Mouse (Mus musculus): ENCODE results near the gene Hipk4. TPM values are rescaled to one million over a fixed set of nuclear protein-coding genes. Genes with fewer than 3 reads are reported as not detected.
"Not testable (repeated sequence)": the region's sequence is repeated elsewhere in the genome, so short reads cannot be mapped to it uniquely, and the experiment has no call there.

Gene Hipk4
- polyA plus RNA-seq, 1 experiment from 2014 or later: 0.87 TPM

DNA sequence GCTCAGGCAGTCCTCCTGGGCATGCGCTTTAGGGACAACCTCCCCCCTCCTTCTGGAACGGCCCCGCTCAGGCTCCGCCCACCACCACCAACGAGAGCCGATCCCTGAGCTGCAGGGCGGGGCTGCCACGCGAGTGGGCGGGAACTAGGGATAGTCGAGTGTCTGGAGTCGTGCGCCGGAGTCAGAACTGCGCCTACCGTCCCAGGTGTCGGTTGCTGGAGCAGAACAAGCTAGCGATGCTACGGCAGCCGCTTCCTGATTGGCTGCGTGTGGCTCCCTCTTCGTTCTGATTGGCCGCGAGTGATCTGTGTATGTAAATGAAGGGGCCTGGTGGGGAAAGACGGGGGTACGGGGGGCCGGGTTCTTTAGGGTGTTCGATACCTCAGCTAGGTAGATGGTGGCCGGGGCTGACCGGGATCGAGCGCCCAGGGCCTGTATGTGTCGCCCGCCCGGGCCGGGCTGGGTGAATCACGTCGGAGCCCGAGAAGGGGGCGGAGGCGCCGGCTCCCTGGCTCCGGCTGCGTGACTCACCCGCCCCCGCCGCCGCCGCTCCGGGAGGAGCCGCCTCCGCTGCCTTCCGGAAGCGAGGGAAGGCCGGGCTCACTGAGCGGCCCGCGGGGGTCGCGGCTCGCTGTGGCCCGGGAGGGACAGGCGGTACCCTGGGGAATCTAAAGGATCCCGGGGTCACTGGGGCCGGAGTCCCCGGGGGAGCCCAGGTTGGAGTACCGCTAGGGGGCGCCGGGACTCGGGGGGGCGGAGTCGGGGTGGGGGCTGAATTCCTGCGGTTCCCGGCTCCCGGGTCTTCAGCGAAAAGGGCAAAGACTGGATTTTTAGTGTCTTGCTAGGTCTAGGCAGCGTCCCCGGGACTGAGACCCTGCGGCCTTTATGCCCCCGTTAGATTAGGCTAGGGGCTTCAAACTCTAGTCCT lies 36.0 kb upstream of the Hipk4 start, which contains the start of gene Sertad1:
Gene Sertad1, plus strand, starts transcription at position 141 of the 928 bp plus-strand sequence.
- Histone ChIP-seq H3K4me1 (peaks cover 35% of the 10 kb centered on the region), H3K36me3 (peaks cover 9% of the 10 kb centered on the region), H3K4me2 (replicated peaks) (peak within 1 kb of the TSS; percentile 78), H3K27me3 (no peaks in the 10 kb centered on the region), H3K9ac (peak within 1 kb of the TSS; percentile 81), H3K27ac (peak within 1 kb of the TSS; percentile 98), H3K4me3 (peak within 1 kb of the TSS; percentile 73), H3K9me3 (no peaks in the 10 kb centered on the region)
- WGBS: under 1% methylated on average over 63 of the region's 80 CpGs
- peak; percentile 96 for ATAC-seq (ENCODE audit: low FRiP score, low read depth)

DNA sequence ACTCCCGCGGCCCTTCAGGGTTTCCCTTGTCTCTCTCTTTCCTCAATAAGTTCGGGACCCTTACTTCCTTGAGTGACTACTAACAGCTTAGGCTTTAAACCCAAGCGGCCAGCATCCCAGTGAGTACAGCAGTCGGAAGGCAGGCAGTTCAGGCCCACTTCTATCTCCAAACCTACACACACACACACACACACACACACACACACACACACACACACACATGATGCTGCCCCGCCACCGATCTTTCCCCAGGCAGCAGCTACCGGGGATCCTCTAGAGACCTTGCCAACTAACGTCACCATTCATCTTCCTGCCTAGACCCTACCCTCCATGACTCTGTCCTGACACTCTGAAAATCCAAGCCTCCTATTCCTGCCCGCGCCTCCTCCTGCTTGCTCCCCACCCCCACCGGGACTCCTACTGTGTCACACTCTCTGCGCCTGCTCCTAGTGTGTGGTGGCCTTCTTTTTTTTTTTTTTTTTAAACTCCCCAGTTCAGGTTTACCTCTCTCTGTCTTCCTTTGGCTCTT lies 35.3 kb upstream of the Hipk4 start:
- H3K27ac ChIP-seq: peak overlapping the region; percentile 98
- H3K4me1 ChIP-seq: peaks cover 32% of the 10 kb centered on the region
- H3K4me2 ChIP-seq (replicated peaks): peak overlapping the region; percentile 78
- peak overlapping the region; percentile 73 for H3K4me3 ChIP-seq
- peaks cover 9% of the 10 kb centered on the region for H3K36me3 ChIP-seq
- H3K9me3 ChIP-seq: no peaks in the 10 kb centered on the region
- under 1% methylated on average over 13 of the region's 13 CpGs for whole genome bisulfite sequencing
- H3K27me3 ChIP-seq: no peaks in the 10 kb centered on the region
- ATAC-seq (ENCODE audit: low FRiP score, low read depth): no peak
- H3K9ac ChIP-seq: peak overlapping the region; percentile 81

DNA sequence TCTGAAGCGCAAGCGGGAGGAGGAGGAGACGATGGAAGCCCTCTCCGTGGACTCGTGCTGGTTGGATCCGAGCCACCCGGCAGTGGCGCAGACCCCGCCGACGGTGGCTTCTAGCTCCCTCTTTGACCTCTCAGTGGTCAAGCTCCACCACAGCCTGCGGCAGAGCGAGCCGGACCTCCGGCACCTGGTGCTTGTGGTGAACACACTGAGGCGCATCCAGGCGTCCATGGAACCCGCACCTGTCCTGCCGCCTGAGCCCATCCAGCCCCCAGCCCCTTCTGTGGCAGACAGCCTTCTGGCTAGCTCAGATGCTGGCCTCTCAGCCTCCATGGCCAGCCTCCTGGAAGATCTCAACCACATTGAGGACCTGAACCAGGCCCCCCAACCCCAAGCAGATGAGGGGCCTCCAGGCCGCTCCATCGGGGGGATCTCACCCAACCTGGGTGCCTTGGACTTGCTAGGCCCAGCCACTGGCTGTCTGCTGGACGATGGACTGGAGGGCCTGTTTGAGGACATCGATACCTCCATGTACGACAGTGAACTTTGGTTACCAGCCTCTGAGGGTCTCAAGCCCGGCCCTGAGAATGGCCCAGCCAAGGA lies 33.7 kb upstream of the Hipk4 start:
- no peak for ATAC-seq (ENCODE audit: low FRiP score, low read depth)
- WGBS: 93% methylated on average over 25 of the region's 25 CpGs

DNA sequence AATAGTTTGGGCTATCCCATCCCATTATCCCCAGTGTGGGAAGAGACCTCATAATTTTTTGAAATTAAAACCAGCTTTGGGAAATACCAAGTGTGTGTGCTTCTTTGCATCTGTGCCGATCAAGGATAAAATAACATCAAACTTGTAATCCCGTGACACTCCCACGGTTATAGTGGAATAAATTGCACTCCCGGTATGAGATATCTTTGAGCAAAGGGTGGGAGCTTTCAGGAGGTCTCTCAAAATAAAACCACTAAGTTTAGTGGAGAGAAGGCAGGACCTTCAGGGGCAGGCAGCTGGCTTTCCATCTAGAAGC lies 32.9 kb upstream of the Hipk4 start:
- Histone ChIP-seq H3K4me2 (replicated peaks) (peak overlapping the region; percentile 67), H3K36me3 (peaks cover 9% of the 10 kb centered on the region), H3K9me3 (no peaks in the 10 kb centered on the region), H3K27me3 (no peaks in the 10 kb centered on the region), H3K4me1 (peaks cover 32% of the 10 kb centered on the region), H3K9ac (peak overlapping the region; percentile 63), H3K27ac (peak overlapping the region; percentile 89), H3K4me3 (peak overlapping the region; percentile 41)
- 25% methylated on average over 4 of the region's 4 CpGs for WGBS
- ATAC-seq (ENCODE audit: low FRiP score, low read depth): no peak

More for the DNA sequence above, 33.7 kb upstream of the Hipk4 start:
- H3K36me3 ChIP-seq: peaks cover 9% of the 10 kb centered on the region
- peaks cover 32% of the 10 kb centered on the region for H3K4me1 ChIP-seq
- H3K27ac ChIP-seq: no peak overlapping the region; the same call in 1 of the 2 replicates
- peak overlapping the region; percentile 67; the same call in 1 of the 2 replicates for H3K4me2 ChIP-seq (replicated peaks)
- no peaks in the 10 kb centered on the region for H3K9me3 ChIP-seq
- no peak overlapping the region for H3K9ac ChIP-seq
- no peaks in the 10 kb centered on the region for H3K27me3 ChIP-seq
- no peak overlapping the region for H3K4me3 ChIP-seq

DNA sequence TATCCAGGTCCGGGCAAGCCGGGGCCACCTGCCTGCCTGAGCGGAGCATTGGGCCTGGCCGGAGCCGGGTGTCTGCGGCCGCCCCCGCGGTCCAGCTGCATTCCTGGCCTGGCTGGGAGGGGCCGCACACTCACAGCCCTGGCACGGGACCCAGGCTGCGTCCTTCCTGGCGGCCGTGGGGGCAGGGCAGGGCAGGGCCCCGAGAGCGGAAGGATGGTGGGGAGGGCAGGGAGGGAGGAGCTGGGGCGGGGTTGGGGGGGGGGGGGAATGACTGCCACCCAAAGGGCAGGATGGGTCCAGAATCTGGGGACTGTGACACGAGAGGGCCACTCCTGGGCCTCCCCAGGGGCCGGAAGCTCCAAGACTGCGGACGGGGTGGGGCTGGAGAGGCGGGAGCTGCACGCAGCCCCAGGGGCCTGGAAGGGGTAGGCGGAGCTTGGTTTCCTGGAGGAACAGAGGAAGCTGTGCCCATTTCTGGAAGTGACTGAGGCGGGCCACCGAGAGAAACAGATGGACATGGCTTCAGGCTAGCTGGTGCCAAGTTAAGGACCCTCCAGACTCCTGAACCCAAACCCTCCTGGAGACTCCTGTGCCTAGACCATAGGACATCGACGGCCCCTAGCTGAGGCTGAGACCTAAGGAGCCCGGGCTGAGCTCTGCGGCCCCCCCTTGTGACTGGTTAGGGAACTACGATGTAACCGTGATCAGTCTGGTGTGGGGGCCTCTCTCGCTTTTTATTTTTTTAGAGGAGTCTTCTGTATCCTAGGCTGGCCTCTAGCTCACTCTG lies 32.3 kb upstream of the Hipk4 start:
- H3K36me3 ChIP-seq: peaks cover 9% of the 10 kb centered on the region
- peak; percentile 34 for ATAC-seq (ENCODE audit: low FRiP score, low read depth)

DNA sequence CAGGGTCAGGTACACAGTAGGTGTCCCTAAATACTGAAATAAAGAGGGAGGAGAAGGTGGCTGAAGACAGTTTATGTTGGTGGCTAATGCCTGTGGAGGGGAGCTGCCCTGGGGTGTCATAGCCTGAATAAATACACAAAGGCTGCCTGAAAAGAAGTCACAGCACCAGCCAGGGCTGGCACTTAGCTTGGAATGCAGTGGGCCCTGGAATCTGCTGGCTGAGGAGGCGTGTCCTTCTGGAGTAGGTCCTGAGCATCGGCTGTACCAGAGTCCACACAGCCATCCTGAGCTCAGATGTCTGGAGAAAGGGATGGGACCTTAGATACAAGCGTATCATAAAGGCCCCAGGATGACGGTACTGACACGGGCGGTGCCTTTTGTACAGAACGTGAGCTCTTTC lies 31.2 kb upstream of the Hipk4 start:
- Histone ChIP-seq H3K27ac (no peak overlapping the region), H3K4me2 (replicated peaks) (no peak overlapping the region)
- no peak for ATAC-seq (ENCODE audit: low FRiP score, low read depth)

More for the DNA sequence above, 32.3 kb upstream of the Hipk4 start:
- Histone ChIP-seq H3K27me3 (no peaks in the 10 kb centered on the region), H3K9me3 (no peaks in the 10 kb centered on the region), H3K9ac (peak overlapping the region; percentile 63), H3K4me3 (peak overlapping the region; percentile 41), H3K4me1 (peaks cover 28% of the 10 kb centered on the region), H3K27ac (peak overlapping the region; percentile 89), H3K4me2 (replicated peaks) (peak overlapping the region; percentile 67)
- WGBS: 1% methylated on average over 32 of the region's 33 CpGs

DNA sequence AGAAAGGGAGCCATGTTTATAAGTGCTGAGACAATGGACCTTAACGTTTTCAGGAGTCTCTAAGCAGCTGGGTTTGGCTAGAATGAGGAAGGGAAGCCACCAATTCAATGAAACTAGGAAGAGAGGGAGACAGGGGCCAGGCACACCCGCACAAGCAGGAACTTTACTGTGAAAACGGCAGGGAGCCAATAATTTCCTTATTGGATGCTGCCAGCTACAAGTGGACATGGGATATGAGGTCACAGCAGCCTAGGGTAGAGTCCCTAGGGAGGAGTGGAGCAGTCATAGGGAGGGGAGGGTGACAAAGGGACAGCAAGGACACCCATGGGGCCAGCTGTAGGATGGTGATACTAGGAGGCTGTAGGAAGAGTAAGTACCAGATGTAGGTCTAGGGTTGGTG lies 30.0 kb upstream of the Hipk4 start:
- Histone ChIP-seq H3K36me3 (peaks cover 9% of the 10 kb centered on the region), H3K27me3 (no peaks in the 10 kb centered on the region), H3K4me2 (replicated peaks) (no peak overlapping the region), H3K9ac (no peak overlapping the region), H3K27ac (no peak overlapping the region), H3K4me3 (no peak overlapping the region), H3K4me1 (peaks cover 24% of the 10 kb centered on the region), H3K9me3 (no peaks in the 10 kb centered on the region)
- no peak for ATAC-seq (ENCODE audit: low FRiP score, low read depth)
- WGBS: 59% methylated on average over 3 of the region's 3 CpGs

More for the DNA sequence above, 31.2 kb upstream of the Hipk4 start:
- Histone ChIP-seq H3K4me3 (no peak overlapping the region), H3K9me3 (no peaks in the 10 kb centered on the region), H3K36me3 (peaks cover 9% of the 10 kb centered on the region), H3K9ac (0 out of 2 replicates have a peak overlapping the region, but pooled peaks have one; percentile 2), H3K27me3 (no peaks in the 10 kb centered on the region), H3K4me1 (peaks cover 27% of the 10 kb centered on the region)
- WGBS: 75% methylated on average over 7 of the region's 7 CpGs

DNA sequence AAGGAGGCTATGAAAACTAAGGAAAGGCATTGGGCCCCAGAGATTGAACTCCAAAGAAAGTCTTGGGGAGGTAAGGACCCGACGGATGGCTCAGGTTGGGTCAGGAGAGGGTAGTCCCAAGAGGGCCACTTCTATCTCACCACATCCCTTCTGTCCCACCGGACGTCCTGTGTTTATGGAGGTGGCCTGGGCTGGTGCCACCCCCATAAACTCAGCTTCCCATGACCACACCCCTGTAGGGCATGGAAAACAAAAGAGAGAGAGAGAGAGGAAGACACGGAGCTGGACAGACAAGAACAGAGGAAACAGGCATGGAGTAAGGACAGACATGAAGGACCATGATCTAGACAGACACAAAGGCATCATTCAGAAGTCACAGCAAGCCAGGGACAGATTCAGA lies 29.6 kb upstream of the Hipk4 start:
- Histone ChIP-seq H3K4me3 (no peak overlapping the region), H3K4me1 (peaks cover 20% of the 10 kb centered on the region), H3K9me3 (no peaks in the 10 kb centered on the region), H3K4me2 (replicated peaks) (no peak overlapping the region), H3K36me3 (peaks cover 9% of the 10 kb centered on the region), H3K27me3 (no peaks in the 10 kb centered on the region), H3K27ac (no peak overlapping the region), H3K9ac (no peak overlapping the region)
- no peak for ATAC-seq (ENCODE audit: low FRiP score, low read depth)
- WGBS: 82% methylated on average over 5 of the region's 5 CpGs

DNA sequence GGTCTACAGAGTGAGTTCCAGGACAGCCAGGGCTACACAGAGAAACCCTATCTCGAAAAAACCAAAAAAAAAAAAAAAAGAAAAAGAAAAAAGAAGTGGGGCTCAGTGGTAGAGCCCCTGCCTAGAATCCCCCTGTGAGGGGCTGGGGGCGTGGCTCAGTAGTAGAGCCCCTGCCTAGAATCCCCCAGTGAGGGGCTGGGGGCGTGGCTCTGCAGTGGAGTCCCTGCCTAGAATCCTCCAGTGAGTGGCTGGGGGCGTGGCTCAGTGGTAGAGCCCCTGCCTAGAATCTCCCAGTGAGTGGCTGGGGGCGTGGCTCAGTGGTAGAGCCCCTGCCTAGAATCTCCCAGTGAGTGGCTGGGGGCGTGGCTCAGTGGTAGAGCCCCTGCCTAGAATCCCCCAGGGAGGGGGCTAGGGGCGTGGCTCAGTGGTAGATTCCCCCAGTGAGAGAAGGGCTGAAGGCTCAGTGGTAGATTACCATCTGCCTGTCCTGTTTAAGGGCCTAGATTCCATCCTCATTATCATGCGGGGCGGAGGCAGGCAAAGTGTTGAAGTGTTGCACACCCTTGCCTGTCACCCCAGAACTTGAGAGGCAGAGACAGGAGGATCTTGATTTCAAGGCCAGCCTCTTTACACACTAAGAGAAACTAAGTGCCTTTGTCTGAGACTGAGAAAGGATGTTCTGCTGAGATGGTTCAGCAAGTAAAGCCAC lies 28.3 kb upstream of the Hipk4 start:
- H3K9ac ChIP-seq; H3K4me3 ChIP-seq; H3K4me2 ChIP-seq (replicated peaks); H3K27ac ChIP-seq; ATAC-seq (ENCODE audit: low FRiP score, low read depth); H3K27me3 ChIP-seq; H3K36me3 ChIP-seq; H3K9me3 ChIP-seq: not testable (repeated sequence)
- WGBS: 90% methylated on average over 9 of the region's 9 CpGs
- H3K4me1 ChIP-seq: peaks cover 16% of the 10 kb centered on the region

DNA sequence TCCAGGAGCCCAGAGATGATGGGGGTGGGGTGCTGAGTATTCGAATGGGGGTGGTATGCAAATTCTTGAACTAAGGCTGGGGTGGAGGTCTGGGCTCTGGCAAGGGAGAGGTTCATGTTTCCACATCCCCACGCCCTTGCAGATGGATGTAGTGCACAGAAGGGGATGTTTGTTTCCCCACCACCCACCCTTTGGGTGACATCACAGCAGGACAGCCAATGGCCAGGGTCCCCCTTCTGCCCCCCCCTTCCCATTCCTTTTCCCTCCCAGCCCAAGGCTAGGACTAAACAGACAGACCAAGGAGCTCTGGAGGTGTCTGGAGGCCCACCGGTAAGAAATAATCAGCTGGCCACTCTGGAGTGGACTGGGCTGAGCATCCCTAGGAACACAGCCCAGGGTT lies 24.0 kb upstream of the Hipk4 start, which contains the start of gene Prx:
Gene Prx, plus strand, starts transcription at position 289 of the 400 bp plus-strand sequence.
- WGBS: 43% methylated on average over 3 of the region's 3 CpGs
- Histone ChIP-seq H3K27me3 (no peaks in the 10 kb centered on the region), H3K4me1 (peaks cover 13% of the 10 kb centered on the region), H3K36me3 (no peaks in the 10 kb centered on the region), H3K4me2 (replicated peaks) (no peak within 1 kb of the TSS), H3K9ac (no peak within 1 kb of the TSS), H3K9me3 (no peaks in the 10 kb centered on the region), H3K4me3 (no peak within 1 kb of the TSS), H3K27ac (no peak within 1 kb of the TSS)
- ATAC-seq (ENCODE audit: low FRiP score, low read depth): peak; percentile 52

DNA sequence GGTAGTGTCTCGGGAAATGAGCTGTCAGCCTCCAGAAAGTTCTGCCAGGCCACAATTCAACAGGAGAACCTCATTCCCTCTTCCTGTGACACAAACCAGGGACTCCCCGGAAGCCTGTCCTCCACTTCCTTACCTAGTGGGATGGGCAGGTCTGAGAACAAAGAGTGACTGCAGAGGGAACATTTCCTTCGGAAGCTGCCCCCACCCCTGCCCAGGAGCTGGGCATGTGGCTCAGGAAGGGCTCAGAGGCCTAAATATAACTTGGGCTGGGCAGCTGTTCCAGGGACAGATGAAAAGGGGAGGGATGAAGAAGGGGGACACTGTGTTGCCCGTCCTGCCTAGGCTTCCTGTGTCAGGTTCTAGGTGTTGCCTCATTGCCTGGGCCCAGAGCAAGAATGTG lies 21.4 kb upstream of the Hipk4 start:
- Histone ChIP-seq H3K4me3 (no peak overlapping the region), H3K27ac (no peak overlapping the region), H3K9ac (no peak overlapping the region), H3K36me3 (no peaks in the 10 kb centered on the region), H3K27me3 (no peaks in the 10 kb centered on the region), H3K9me3 (no peaks in the 10 kb centered on the region), H3K4me1 (peaks cover 20% of the 10 kb centered on the region), H3K4me2 (replicated peaks) (no peak overlapping the region)
- WGBS: 69% methylated on average over 4 of the region's 4 CpGs
- no peak for ATAC-seq (ENCODE audit: low FRiP score, low read depth)
